Mouse (Mus musculus): ENCODE data around the gene Arpc1a.
"Not testable (repeated sequence)": the region's sequence is repeated elsewhere in the genome, so short reads cannot be mapped to it uniquely, and the experiment has no call there.

The Arpc1a gene

DNA sequence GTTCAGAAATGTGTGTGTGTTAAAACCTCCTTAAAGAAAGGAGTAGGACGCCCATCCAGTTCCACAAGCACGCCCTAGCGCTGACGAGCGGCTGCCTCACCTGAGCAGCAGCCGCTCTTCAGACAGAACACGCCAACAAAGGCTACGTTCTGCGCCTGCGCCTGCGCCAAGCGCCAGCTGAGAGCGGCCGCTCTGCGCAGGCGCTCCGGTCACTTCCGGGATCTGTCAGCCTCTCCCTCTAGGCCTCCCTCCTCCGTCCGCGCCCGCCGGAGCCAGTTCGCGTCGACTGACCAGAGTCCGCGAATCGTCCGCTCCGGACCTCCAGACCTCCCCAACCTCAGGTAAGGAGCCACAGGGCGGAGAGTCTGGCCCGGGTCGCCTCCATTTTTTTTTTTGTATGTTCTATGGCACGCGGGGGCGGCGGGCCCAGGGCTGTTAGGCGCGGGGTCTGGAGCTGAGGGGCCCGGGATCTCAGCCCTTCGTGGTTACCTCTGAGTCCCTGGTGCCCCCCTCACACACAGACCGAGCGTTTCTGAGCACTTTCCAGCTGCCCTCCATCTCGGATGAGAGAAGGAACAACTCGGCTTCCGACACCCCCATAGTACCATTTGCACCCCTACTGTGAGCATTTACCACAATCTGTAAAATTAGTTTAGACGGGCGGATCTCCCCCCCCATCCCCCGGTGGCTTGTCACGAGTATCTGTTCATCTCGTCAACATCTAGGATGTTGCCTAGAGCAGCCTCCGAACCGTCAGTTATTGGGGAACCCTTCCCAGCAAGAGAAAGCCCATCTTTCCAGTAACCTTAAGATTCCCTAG, at the start of gene Arpc1a, which contains the start of gene Kpna7:
TSS of gene Arpc1a (plus strand) at position 199 of the 820 bp plus-strand sequence.
TSS of gene Kpna7 (minus strand) at position 399 of the 820 bp plus-strand sequence.
- peak; percentile 97 for DNase-seq

DNA sequence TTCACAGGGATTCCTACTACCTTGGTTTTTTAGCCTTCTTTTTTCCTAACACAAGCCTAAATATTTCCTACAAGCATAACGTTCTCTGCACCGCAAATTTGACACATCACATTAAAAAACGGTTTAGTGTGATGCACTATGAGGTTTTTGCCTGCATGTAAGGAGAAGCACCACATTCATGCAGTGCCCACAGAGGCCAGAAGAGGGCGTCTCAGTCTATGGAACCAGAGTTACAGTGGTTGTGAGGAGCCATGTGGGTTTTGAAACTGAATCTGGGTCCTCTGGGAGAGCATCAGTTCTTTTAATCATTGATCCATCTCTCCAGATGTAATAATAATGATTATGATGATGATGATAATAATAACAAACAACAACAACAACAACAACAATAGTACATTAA, 42.0 kb upstream of the Arpc1a start:
- DNase-seq: peak; percentile 4 to 33

DNA sequence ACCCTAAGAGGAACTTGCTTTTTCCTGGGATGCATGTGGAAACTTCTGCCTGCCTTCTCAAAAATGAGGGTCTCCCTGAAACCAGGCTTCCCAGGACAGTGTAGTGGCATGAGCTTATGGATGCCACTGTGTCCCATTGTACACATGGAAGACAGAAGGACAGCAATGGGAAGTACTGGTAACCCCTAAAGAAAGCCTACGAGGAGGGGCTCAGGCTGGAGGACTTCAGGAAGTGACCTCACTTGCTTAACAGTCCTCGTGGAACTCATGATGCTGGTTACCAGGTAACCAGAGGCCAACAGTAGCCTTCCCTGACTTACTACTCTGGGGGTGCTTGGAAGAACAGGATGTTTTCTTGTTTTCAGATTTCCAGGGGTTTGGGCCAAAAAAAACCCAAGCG, 40.9 kb upstream of the Arpc1a start, which contains the start of gene 1700018F24Rik:
TSS of gene 1700018F24Rik (plus strand) at position 301 of the 400 bp plus-strand sequence.
- DNase-seq: not testable (repeated sequence)

DNA sequence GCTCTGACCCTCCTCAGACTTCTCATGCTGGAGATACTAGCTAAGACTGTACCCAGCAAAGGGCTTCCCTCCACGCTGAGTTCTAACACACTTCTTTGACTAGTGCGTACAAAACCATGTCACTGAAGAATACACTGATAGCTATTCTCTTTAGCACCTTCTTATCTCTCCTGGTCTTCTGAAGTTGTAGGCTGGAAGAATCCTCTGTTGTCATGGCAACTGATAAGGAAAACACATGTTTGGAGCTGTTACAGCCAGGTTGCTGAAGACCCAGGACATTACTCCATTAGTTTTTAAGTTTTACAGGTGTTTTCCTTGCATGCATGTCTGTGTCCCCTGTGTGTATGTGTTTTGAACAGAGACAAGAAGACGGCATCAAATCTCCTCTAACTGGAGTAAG, 29.4 kb upstream of the Arpc1a start:
- not testable (repeated sequence) for DNase-seq

DNA sequence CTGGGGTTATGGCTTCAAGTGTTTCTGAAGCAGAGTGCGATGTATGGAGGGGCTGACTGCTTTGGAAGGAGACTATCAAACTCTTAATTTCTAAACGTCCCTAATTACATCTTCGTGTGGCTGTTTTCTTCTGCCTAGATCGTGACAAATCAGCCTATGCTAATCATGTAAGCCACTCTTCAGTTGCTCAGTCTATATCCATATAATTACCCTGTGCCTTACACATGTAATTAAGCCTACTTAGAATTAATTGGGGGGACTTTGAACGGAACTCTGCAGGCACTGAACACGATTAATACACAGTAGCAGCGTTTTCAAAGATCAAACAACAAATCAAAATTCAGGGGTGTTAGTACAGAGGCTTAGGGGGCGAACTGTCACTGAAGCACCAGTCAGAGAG, 25.7 kb upstream of the Arpc1a start:
- DNase-seq: no peak

DNA sequence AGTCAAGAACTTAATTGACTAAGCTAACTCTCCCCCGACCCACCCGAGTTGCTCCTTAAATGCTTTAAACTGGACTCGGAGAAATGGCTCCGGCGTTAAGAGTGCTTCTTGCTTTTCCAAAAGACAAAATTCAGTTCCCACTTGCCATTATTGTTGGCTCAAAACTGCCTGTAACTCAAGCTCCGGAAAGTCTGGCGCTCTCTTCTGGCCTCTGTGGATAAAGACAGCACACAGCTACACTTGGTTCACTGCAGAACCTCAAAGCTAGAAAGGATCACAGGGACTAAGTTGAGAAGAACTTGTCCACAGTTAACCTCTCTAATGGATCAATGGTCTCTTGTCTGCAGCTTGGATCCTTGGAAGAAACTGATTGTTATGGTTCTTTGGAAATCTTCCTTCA, 24.9 kb upstream of the Arpc1a start:
- no peak for DNase-seq

DNA sequence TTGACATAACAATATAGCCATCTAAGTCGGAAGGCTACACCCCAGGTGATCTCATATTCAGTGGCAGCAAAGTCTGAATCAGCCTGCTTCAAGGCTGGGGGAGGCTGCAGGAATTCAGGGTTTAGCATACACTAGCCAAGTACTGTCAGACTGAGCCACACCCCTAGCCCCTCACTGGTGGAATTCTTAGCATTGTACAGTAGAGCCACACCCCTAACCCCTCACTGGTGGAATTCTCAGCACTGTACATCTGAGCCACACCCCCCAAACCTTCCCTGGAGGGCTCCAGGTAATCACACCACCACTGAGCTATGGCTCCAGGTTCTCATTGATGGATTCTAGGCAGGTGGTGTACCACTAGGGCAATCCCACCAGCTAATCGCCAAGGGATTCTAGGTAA, 24.1 kb upstream of the Arpc1a start:
- DNase-seq: no peak

DNA sequence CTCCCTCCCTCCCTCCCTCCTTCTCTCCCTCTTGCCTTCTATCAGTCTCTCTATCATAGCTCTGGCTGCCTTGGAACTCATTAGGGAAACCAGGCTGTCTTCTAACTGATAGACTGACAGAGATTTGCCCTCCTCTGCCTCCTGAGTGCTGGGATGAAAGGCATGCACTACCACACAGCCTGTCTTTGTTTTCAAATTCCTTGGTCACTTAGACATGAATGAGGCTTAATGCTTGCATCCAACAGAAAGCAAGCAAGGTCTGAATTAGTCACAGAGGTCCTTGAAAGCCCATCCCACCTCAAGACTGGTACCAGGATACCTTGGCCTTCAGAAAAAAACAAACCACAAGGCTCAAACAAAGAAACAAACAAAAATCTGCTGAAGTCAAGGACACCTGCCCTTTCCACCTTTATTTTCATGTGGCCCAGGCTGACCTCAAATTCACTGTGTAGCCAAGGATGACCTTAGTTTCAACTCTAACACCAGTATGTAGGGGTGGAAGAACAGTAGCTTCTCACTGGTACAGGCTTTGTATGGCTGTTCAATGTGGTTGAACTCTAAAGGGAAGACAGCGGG, 18.8 kb upstream of the Arpc1a start:
- no peak for DNase-seq

DNA sequence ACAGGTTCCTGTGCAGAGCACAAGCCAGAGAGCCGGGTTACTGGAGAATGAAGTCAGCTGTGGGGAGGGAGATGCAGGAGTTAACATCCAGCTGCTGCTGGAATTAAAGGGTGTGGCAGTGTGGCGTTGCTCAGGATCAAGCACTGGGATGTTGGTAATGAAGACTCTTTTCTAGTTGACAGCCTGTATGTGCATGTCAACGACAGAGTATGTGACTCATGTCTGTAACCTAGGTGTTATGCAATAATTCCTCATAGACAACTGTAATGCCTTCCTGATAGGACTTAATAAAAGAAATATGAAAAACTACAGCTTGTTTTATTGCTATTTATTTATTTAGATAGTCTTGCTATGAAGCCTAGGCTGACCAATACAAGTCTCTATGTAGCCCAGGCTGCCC, 14.8 kb upstream of the Arpc1a start:
- no peak for DNase-seq

DNA sequence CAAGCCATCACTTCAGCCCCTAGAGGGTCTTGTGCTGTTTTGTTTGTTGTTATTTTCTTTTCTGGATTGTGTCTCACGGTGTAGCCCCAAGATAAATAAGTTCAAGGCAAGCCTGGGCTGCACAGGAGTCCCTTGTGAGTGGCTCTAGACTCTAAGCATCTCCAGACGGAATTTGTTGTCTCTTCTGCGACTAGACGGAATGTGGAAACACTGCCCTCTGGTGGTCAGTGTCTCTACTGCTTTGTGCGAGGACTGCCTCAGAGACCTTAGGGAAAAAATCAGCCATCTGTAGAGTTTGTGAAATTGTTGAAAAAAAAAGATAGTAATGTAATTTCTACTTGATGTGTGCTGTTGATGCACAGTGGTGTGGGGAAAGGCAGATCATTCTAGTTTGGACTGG, 13.9 kb upstream of the Arpc1a start:
- DNase-seq: peak; percentile 86 to 90

DNA sequence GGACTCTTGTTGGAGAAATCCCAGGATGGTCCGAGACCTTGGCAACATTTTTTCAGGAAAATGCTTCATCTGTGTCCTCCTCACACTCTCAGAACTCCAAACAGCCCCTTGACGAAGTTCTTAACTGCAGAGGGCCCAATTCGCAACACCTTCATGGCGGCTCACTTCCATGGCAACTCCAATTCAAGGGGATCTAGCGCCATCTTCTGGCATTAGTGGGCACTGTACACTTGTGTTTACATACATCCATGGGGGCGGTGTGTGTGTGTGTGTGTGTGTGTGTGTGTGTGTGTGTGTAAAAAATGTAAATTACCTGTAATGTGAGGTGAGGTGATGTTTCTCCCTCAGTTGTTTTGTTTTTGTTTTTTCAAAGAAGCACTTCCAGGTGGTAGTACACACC, 12.3 kb upstream of the Arpc1a start:
- DNase-seq: peak in 1 of 2 experiments; percentile 24

DNA sequence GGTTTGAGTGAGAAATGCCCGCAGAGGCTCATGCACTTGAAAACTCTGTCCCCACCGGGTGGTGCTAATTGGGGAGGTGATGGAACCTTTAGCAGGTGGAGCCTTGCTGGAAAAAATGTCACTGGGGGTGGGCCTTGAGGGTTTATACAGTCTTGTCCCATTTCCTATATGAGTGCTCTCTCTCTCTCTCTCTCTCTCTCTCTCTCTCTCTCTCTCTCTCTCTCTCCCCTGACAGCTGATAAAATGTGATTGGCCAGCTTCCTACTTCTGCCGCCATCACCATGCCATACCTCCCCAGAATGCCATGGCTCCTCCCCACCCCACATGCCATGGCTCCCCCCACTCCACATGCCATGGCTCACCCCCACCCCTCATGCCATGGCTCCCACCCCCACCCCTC, 8.5 kb upstream of the Arpc1a start:
- DNase-seq: no peak

DNA sequence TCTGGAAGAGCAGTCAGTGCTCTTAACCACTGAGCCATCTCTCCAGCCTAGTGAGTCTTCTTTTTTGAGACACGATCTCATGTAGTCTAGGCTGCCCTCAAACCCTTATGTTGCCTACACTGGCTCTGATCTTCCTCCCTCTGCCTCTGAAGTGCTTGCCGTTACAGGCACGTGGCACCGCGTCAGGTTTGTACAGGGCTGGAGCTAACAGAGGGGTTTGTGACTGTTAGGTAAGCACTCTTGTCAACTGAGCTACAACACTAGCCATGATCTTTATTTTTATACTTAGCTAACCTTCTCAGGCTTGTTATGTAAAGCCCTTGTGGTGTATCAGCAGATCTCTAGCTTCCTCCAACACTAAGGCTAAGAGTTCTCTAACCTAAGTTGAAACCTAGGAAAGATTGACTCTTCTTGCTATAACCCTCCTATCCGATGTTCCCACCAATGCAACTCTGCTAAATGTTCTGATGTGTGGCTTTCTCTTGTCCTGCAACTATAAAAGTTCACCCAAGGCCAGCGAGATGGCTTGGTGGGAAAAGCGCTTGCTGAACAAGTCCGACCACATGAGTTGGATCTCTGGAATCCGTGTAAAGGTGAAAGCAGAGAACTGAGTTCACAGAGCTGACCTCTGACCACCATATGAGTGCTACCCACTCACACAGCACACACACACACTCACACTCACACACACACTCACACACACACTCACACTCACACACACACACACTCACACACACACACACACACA, 1.6 kb upstream of the Arpc1a start:
- DNase-seq: no peak

DNA sequence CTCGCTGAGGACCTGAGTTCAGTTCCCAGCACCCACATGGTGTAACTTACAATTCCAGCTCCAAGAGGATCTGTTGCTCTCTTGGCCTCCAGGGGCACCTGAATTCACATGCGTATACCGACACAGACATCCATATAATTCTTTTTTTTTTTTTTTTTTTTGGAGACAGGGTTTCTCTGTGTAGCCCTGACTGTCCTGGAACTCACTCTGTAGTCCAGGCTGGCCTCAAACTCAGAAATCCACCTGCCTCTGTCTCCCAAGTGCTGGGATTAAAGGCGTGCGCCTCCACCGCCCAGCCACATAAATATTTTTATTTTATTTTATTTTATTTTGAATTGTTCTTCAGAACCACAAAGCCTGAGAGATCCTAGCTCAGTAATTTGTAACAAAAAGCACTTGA, 429 bp upstream of the Arpc1a start:
- peak in 1 of 2 experiments; percentile 17 for DNase-seq

DNA sequence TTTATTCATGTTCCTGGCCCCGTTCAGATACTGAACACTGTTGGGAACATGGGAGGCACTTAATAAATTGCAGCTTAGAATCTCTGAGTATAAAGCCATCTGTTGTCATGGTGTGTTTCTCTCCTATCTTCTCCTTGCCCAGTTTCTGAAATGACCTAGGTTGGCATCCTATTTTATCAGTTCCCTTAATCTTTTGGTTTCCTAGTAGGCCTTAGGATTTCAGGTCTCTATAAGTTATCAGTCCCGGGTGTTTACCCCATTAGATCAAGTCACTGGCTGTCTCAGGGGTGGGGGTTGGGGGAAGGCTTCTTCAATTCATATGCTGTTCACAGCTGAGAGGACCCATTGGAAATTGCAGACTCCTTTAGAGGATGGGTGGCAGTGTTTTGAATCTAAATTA, 1.2 kb downstream of the Arpc1a start:
- no peak for DNase-seq

DNA sequence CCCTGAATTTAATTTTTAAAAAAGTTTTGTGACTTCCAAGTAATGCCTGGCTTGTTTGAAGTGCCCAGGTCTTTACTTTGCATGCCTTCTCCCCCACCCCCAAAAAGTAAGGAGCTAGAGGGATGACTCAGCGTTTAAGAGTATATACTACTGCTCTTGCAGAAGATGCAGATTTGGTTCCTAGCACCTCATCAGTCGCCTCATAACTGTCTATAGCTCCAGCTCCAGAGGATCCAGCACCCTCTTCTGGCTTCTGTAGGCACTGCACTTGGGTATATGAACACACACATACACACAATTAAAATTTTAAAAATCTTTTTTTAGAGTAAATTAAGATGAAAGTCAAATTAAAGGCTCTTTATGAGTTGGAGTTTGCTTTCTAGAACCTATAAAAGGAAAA, 4.6 kb downstream of the Arpc1a start:
- DNase-seq: no peak

DNA sequence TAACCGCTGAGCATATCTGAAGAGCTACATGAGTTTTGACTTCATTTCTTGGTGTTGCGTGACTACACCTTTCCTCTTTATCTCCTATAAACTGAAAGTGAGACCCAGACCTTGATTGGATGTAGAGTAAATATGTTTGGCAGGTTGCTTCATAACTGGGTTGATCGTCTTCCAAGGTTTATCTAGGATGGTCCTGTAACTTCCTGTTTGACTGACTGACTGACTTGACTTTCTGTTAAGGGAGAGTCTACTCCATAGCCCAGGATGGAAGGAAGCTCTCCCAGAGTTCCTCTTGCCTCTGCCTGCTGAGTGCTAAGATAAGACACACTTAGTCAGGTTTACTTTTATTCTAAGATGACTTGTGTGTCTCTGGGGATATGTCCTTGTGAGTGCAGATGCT, 6.2 kb downstream of the Arpc1a start:
- DNase-seq: no peak

DNA sequence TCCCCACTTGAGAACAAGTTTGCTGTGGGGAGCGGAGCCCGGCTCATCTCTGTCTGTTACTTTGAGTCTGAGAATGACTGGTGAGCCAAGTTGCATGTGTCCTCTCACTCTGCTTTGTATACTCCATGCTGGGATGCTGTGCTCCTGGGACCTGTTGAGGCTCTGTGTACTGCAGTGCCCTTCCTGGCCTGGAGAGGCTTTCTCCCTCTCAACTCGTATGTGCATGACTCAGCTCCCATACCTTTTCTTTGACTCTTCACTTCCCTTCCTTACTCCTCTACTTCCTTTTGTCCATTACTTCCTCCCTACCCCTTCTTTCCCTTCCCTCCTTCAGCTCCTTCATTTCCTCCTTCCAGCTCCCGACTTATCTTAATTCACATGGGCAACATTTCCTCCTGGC, 12.6 kb downstream of the Arpc1a start:
- no peak for DNase-seq

DNA sequence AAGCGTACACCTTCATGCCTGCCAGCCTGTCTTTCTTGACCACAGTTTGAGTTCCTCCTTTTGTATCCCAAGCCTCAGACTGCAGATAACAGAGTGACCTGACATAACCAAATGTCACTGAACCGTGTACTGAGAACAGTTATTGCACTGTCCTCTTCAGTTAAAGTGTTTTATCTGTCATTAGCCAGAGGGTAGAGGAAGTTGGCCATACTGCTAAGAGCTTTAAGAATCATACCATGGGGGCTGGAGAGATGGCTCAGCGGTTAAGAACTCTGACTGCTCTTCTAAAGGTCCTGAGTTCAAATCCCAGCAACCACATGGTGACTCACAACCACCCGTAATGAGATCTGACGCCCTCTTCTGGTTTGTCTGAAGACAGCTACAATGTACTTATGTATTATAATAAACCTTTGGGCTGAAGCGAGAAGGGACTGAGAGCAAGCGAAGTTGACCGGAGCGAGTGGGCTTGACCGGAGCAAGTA, 14.8 kb downstream of the Arpc1a start:
- no peak for DNase-seq

DNA sequence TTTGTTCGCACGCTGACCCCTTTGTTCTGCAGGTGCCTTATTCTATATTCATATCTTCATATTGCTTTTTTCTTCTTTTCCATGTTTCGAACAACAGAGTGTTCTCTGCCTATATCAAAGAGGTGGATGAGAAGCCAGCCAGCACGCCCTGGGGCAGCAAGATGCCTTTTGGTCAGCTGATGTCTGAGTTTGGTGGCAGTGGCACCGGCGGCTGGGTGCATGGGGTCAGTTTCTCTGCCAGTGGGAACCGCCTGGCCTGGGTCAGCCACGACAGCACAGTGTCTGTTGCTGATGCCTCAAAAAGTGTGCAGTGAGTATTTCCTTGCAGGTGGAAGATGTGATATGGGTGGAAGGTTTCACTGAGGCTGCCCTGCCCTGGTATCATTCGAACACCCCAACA, 17.3 kb downstream of the Arpc1a start:
- no peak for DNase-seq

DNA sequence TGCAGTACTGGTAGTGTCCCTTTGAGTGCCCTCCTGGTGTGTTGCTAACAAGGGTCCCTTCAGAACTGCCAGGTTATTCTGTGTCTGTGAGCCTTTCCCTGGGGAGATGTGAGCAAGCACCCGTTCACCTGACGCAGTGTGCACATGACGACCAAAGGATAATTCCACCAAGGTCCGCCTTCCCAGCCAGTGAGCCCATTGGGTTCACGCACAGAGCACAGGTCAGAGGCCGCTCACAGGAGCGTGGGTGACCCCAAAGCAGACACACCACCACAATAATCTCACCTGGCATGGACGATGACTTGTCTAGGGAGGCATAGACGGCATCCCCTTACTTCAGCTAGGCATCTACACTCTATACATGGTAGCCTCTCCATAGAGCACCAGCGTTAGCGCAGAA, 17.8 kb downstream of the Arpc1a start:
- DNase-seq: not testable (repeated sequence)

DNA sequence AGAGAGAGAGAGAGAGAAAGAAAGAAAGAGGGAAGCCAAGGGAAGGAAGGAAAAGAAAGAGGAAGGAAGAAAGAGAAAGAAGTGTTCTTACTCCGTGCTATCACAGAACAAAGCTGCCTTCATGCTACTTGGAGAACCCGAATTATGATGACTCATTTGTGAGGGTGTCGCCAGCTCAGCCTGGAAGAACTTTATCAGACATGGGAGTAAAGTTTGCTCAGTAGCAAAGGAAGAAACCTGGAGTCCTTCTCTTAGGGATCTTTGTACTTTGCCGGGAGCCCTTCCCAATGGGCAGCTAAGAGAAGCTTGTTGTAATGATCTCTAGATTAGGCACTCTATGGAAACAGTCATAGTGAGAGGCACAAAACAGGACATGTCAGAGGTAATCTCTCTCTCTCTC, 19.1 kb downstream of the Arpc1a start:
- DNase-seq: no peak

DNA sequence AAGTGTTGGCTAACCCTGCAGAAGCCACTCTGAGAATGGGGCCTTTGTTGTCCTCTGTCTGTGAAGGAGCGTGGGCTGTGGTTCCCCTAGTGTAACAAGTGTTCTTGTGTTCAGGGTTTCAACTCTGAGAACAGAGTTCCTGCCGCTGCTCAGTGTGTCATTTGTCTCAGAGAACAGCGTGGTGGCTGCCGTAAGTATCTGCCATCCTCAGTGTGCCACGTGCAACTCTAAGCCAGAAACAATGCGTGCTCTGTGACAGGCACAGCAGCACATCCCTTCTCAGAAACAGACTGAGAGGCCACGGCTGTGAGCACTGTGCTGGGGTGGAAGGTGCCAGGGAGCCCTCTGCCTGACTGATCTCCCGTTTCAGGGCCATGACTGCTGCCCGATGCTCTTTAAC, 20.7 kb downstream of the Arpc1a start:
- no peak for DNase-seq

Data from cerebellum, postnatal 14 days (tissue).